Mouse (Mus musculus) olfactory bulb, adult 2 months (tissue): ENCODE data around the gene Garnl3. TPM values are rescaled to one million over a fixed set of nuclear protein-coding genes. Genes with fewer than 3 reads are reported as not detected.
"Not testable (repeated sequence)": the region's sequence is repeated elsewhere in the genome, so short reads cannot be mapped to it uniquely, and the experiment has no call there.

Source experiments
- H3K27ac ChIP-seq: fragments of 200-500 bp; 2 replicates; pipeline ENCODE4 v1.5.1; 2012; ENCODE audit warnings: low read depth, low read length; ENCODE audit not compliant: insufficient read depth
- H3K4me1 ChIP-seq: fragments of 200-500 bp; 2 replicates; pipeline ENCODE4 v1.6.1; 2012; ENCODE audit warnings: low read length; ENCODE audit not compliant: control insufficient read depth, insufficient read depth
- H3K4me3 ChIP-seq: fragments of 200-500 bp; 2 replicates; pipeline ENCODE4 v1.5.1; 2012; ENCODE audit warnings: mild to moderate bottlenecking, low read depth, low read length, moderate library complexity; ENCODE audit not compliant: insufficient read depth
- CTCF ChIP-seq: fragments of 200-500 bp; IDR thresholded peaks from 2 replicates; pipeline ENCODE4 v1.5.1; 2012; ENCODE audit warnings: low read depth, mild to moderate bottlenecking, low read length, moderate library complexity; ENCODE audit not compliant: insufficient read depth
- POLR2A ChIP-seq: fragments of 200-500 bp; IDR thresholded peaks from 2 replicates; pipeline ENCODE4 v1.6.1; 2012; ENCODE audit warnings: mild to moderate bottlenecking, low read depth, low read length, moderate library complexity; ENCODE audit not compliant: insufficient read depth
- whole genome bisulfite sequencing: fragments of 180-500 bp; shearing (Covaris S2); methylation state at CpG from one replicate; pipeline ENCODE4 v1.1.7; 2018; 5-methylcytosine and 5-hydroxymethylcytosine counted together
- polyA plus RNA-seq: library from polyadenylated mRNA; stranded (reverse); fragments of >200 nt; gene quantifications from 2 replicates; pipeline ENCODE4 v1.2.4, GENCODE M21; 2012; ENCODE audit warnings: low replicate concordance; ENCODE audit not compliant: missing spikeins, insufficient read depth, insufficient read length

Gene Garnl3
- polyA plus RNA-seq, 1 experiment, result not detected

GRCm38 (mm10) chr2:33122856-33123255 lies 8.6 kb downstream of the Garnl3 start:
- Histone ChIP-seq H3K27ac (no peak overlapping the region), H3K4me1 (no peaks in the 10 kb centered on the region), H3K4me3 (no peak overlapping the region)
- TF ChIP-seq CTCF (no peak), POLR2A (no peak)
- WGBS, result 70% methylated on average over 6 of the region's 6 CpGs

DNA sequence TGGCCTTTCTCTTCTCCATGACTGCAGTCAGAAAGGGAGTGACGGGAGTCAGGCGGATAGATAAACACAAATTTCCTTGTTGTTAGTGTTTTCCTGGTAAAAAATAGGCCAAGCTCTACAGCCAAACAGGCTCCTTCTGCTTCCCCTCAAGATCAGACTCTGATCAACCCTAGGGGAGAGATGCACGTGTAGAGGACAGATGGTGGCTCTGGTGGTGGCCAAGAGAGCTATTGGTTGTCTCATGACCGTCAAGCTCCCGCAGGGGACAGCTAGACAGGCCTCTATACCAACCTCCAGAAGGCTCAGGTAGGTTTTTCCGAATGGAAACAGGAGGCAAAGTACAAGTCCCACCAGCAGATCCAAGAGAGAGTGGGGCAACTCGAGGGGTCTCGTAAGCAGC lies 30.9 kb downstream of the Garnl3 start:
- 88% methylated on average over 8 of the region's 8 CpGs for WGBS
- Histone ChIP-seq H3K27ac (no peak overlapping the region), H3K4me1 (no peaks in the 10 kb centered on the region), H3K4me3 (no peak overlapping the region)
- TF ChIP-seq POLR2A (no peak), CTCF (no peak)

DNA sequence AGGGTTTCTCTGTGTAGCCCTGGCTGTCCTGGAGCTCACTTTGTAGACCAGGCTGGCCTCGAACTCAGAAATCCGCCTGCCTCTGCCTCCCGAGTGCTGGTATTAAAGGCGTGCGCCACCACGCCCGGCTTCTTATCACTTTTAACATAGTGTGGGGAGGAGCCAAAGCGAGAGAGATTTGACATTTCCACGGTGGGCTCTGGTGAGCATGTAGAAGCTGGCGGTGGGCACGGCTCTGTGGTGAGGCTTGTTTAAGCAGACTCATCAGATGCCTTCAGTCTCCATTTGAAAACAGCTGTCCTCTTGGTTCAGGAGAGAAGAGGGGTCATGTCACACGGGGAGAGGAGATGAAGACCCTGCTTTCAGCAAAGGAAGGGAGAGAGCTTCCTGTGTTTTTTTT lies 34.1 kb downstream of the Garnl3 start:
- WGBS, result 95% methylated on average over 12 of the region's 12 CpGs
- not testable (repeated sequence) for H3K27ac ChIP-seq, H3K4me1 ChIP-seq, H3K4me3 ChIP-seq

DNA sequence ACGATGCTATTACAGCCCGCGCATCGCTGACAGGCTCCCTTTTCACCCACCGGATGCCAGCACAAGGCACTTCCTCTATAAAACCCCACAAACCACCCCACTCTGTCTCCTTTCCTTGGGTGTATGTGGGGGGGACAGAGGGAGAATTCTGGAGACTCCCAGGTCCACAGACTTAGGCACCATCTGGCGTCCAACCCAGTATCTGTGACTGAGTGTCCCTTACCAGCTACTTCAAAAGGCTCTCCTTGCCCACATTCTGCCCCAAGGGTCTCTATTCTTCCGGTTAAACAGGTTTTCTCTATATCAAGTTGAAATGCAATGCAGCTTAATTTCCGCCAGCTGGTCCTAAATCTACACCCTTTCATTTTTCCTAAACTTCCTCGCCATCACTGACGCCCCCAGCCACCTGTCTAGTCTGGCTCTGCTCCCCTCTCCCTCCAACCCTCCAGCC lies 36.2 kb downstream of the Garnl3 start:
- TF ChIP-seq POLR2A, result no peak
- no peak for TF ChIP-seq CTCF
- WGBS, result 56% methylated on average over 10 of the region's 10 CpGs
- Histone ChIP-seq H3K4me3 (no peak overlapping the region), H3K4me1 (peaks cover 3% of the 10 kb centered on the region; the same call in 1 of the 2 replicates), H3K27ac (no peak overlapping the region)

DNA sequence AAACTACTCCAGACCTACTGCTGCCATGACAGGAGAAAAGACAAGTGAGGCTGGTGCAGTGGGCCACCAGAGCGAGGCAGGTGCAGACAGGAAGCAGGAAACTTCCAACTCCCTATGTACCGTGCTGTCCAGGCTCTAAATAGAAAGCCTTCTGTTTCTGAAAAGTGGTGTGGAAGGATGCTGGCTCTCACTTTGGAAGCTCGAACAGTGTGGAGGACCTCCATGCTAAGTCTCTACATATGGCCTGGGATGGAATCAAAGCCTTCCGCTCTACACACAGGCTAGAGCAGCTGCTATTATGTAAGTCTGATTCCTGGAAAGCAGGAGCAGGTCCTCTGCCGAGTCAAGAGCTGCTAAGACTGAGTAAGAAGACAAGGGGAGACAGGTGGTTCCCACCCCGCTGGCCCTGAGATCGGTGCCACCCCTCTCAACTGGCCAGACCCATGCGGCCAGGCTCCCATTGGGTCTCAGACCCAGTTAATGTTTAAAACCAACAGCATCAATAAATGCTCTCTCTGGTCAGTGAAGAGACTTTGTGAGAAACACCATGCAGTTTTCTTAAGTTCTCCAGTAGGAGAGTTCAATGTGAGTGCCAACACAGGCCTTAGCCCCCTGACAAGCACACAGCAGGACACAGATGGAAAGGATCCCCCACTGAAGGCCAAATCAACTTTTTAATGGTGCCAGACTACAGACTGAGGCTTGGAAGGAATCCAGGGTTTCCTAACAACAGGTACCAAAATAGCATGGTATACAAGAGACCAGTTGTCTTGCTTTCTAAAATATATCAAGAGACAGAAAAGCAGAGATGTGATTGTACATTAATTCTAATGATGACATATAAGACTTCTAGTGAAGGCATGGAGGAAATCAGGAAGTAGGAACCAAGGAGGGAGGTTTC lies 40.6 kb downstream of the Garnl3 start:
- TF ChIP-seq POLR2A (no peak), CTCF (no peak)
- Histone ChIP-seq H3K4me1 (peaks cover 3% of the 10 kb centered on the region; the same call in 1 of the 2 replicates), H3K27ac (no peak overlapping the region), H3K4me3 (no peak overlapping the region)
- WGBS, result 87% methylated on average over 8 of the region's 8 CpGs

- H3K4me1 ChIP-seq, H3K27ac ChIP-seq, H3K4me3 ChIP-seq: not testable (repeated sequence)
- 78% methylated on average over 1 of the region's 1 CpGs for whole genome bisulfite sequencing
Measured at GRCm38 (mm10) chr2:33090033-33090400, 41.4 kb downstream of the Garnl3 start.

DNA sequence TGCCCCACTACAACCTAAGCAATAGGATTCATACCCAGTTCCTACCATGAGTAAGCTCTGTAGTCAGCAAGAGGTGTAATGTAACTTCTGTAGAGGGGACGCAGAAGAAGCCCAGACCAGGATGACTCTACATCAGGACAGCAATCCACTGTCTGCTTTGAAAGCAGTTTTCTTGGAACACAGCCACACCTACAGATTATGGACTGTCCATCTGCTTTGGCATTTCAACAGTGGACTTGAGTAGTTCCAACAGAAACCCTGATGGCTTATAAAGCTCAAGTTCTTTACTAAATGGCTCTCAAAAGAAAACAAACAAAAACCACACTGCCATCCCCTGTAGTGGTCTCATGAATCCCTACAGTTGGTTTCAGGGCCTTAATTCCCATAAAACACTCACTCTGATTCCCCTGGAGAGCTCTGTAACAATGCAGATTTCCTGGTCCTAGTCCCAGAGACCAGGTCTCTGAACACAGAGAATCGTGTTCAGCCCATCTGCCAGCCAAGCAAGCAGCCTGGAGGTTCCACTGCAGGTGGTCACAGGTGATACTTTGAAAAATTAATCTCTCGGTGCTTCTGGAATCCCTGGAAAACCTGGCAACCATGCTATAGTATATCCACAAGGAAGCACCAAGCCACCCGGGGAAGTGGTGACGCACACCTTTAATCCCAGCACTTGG lies 42.0 kb downstream of the Garnl3 start:
- WGBS, result 89% methylated on average over 5 of the region's 5 CpGs

DNA sequence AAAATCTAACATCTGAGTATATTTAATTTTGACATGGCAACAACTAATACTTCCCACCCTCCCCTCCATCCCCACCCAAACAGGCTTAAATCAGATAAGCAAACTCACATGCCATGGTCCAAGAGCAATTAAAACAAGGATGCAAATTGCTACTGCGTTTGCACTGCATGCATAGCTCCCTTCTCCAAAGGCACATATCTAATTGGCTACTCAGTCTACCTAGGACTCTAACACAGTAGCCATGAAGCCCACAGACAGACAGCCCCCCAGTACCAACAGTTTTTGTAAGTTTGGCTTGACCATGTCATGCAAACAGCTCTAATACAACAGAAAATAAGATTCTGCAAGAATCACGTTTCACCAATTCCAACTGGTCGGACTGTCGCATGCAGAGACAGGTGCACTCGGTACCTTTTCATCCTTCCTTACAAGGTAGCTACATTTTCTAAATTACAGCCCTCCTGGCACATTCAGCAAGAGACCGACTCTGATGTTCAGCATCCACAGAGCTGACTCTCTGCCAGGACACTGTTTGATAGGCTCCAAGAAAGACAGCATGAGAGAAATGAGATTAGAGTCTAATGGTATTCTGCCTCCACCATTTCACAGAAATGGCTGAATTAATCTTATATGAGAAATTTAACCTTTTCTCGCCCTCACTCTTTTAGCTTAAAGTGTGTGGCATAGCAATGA lies 44.6 kb downstream of the Garnl3 start:
- Histone ChIP-seq H3K4me1 (no peaks in the 10 kb centered on the region), H3K4me3 (no peak overlapping the region), H3K27ac (no peak overlapping the region)
- WGBS, result 80% methylated on average over 7 of the region's 7 CpGs
- TF ChIP-seq CTCF (no peak), POLR2A (no peak)

More for the DNA sequence above, 42.0 kb downstream of the Garnl3 start:
- Histone ChIP-seq H3K27ac (no peak overlapping the region), H3K4me1 (no peaks in the 10 kb centered on the region), H3K4me3 (no peak overlapping the region)
- no peak for TF ChIP-seq POLR2A
- TF ChIP-seq CTCF, result no peak

DNA sequence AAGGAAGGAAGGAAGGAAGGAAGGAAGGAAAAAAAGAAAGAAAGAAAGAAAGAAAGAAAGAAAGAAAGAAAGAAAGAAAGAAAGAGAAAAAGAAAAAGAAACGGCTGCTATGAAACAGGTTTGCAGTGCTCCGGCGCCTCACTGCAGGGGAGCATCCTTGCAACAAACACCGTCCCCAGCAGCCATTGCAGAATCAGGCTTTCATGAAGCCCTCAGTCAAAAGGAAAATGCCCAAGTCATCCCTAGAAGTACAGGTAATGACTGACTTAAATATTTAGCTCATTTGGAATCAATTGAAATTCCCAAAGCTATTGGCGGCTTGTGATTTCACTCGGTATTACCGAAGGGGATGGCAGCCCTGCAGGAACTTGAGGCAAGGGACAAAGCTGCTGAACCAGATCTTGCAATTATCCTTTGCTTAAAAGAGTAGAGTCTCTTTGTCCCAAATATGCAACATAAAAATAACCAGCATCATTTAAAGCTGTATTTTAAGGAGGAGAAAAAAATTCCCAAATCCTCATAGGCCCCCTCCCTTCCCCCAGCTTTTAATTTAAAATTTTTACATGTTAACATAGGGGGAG lies 45.3 kb downstream of the Garnl3 start:
- Histone ChIP-seq H3K4me3 (no peak overlapping the region), H3K4me1 (no peaks in the 10 kb centered on the region), H3K27ac (no peak overlapping the region)
- TF ChIP-seq POLR2A (no peak), CTCF (no peak)
- 42% methylated on average over 7 of the region's 7 CpGs for WGBS
